Mouse (Mus musculus) forebrain, embryonic 15.5 days (tissue): ENCODE data around the gene Mrpl23. TPM values are rescaled to one million over a fixed set of nuclear protein-coding genes. Genes with fewer than 3 reads are reported as not detected.

ENCODE experiments used
- ATAC-seq: fragments of 200-750 bp; cut with Nextera tagmentation; replicated peaks from 2 replicates; pipeline ENCODE4 v1.8.0; 2017; ENCODE audit warnings: mild to moderate bottlenecking, moderate TSS enrichment, moderate library complexity
- H3K27ac ChIP-seq: fragments of 300-500 bp; sonication (generic); replicated peaks from 2 replicates; pipeline ENCODE4 v1.5.1; 2015; ENCODE audit warnings: mild to moderate bottlenecking, inconsistent platforms
- H3K27me3 ChIP-seq: fragments of 300-500 bp; sonication (generic); 2 replicates; pipeline ENCODE4 v1.6.1; 2015; ENCODE audit warnings: inconsistent platforms
- H3K36me3 ChIP-seq: fragments of 300-500 bp; sonication (generic); 2 replicates; pipeline ENCODE4 v1.6.1; 2015; ENCODE audit warnings: mild to moderate bottlenecking, inconsistent platforms
- H3K4me1 ChIP-seq: fragments of 300-500 bp; sonication (generic); 2 replicates; pipeline ENCODE4 v1.6.1; 2015; ENCODE audit warnings: inconsistent platforms
- H3K4me2 ChIP-seq: fragments of 300-500 bp; sonication (generic); replicated peaks from 2 replicates; pipeline ENCODE4 v1.6.1; 2015; ENCODE audit warnings: mild to moderate bottlenecking, inconsistent platforms
- H3K4me3 ChIP-seq: fragments of 300-500 bp; sonication (generic); 2 replicates; pipeline ENCODE4 v1.5.1; 2015; ENCODE audit warnings: mild to moderate bottlenecking, inconsistent platforms
- H3K9ac ChIP-seq: fragments of 300-500 bp; sonication (generic); replicated peaks from 2 replicates; pipeline ENCODE4 v1.6.1; 2015; ENCODE audit warnings: mild to moderate bottlenecking, inconsistent platforms
- H3K9me3 ChIP-seq: fragments of 300-500 bp; sonication (generic); 2 replicates; pipeline ENCODE4 v1.6.1; 2016; ENCODE audit warnings: inconsistent platforms
- WGBS: fragments of 180-500 bp; shearing (Covaris S2); methylation state at CpG from one replicate; pipeline ENCODE4 v1.1.7; 2015; ENCODE audit warnings: mixed read lengths; 5-methylcytosine and 5-hydroxymethylcytosine counted together
- microRNA counts: library from miRNA; unstranded; fragments of <30 nt; microRNA quantifications from one replicate; lab custom pipeline; 2016
- microRNA-seq: library from miRNA; unstranded; fragments of <30 nt; microRNA quantifications from one replicate; pipeline ENCODE4, GENCODE M21; 2016
- polyA plus RNA-seq: library from polyadenylated mRNA; unstranded; fragments of >200 nt; fragmentation: Nextera tagmentation; extraction: Ambion mirVana; gene quantifications from 2 replicates; pipeline ENCODE4 v1.2.1, GENCODE M21; 2015

Gene Mrpl23
- polyA plus RNA-seq, 1 experiment from 2014 or later = 20.1 TPM

GRCm38 (mm10) chr7:142580121-142580879 is 47.8 kb downstream of the Mrpl23 start:
- Histone ChIP-seq H3K9me3 (no peaks in the 10 kb centered on the region), H3K4me3 (peak overlapping the region; percentile 37), H3K4me1 (peaks cover 14% of the 10 kb centered on the region), H3K27ac (0 out of 2 replicates have a peak overlapping the region, but pooled peaks have one; percentile 21), H3K9ac (peak overlapping the region; percentile 3; the same call in 1 of the 2 replicates), H3K4me2 (peak overlapping the region; percentile 70), H3K36me3 (no peaks in the 10 kb centered on the region), H3K27me3 (no peaks in the 10 kb centered on the region)
- 47% methylated on average over 26 of the region's 26 CpGs for WGBS
- ATAC-seq = peak; percentile 74

- H3K9ac ChIP-seq = no peak overlapping the region
- WGBS = 40% methylated on average over 7 of the region's 7 CpGs
- H3K4me2 ChIP-seq = peak overlapping the region; percentile 70
- no peaks in the 10 kb centered on the region for H3K27me3 ChIP-seq
- H3K4me1 ChIP-seq = peaks cover 14% of the 10 kb centered on the region
- 0 out of 2 replicates have a peak overlapping the region, but pooled peaks have one; percentile 29 for H3K4me3 ChIP-seq
- H3K36me3 ChIP-seq = no peaks in the 10 kb centered on the region
- peak; percentile 33 for ATAC-seq
- peak overlapping the region; percentile 49; the same call in 1 of the 2 replicates for H3K27ac ChIP-seq
- no peaks in the 10 kb centered on the region for H3K9me3 ChIP-seq
Measured at GRCm38 (mm10) chr7:142581186-142581585, 48.7 kb downstream of the Mrpl23 start.

GRCm38 (mm10) chr7:142581656-142582228 is 49.3 kb downstream of the Mrpl23 start:
- peak; percentile 23; the same call in 1 of the 2 replicates for ATAC-seq
- H3K27me3 ChIP-seq = no peaks in the 10 kb centered on the region
- no peaks in the 10 kb centered on the region for H3K36me3 ChIP-seq
- H3K4me1 ChIP-seq = peaks cover 14% of the 10 kb centered on the region
- H3K4me2 ChIP-seq = peak overlapping the region; percentile 70
- H3K9ac ChIP-seq = no peak overlapping the region
- H3K9me3 ChIP-seq = no peaks in the 10 kb centered on the region
- peak overlapping the region; percentile 29 for H3K4me3 ChIP-seq
- WGBS = 48% methylated on average over 20 of the region's 20 CpGs
- peak overlapping the region; percentile 49; the same call in 1 of the 2 replicates for H3K27ac ChIP-seq

- Histone ChIP-seq H3K4me3 (no peak overlapping the region), H3K36me3 (no peaks in the 10 kb centered on the region), H3K9ac (no peak overlapping the region), H3K4me1 (peaks cover 9% of the 10 kb centered on the region), H3K27ac (no peak overlapping the region), H3K4me2 (no peak overlapping the region), H3K27me3 (no peaks in the 10 kb centered on the region), H3K9me3 (no peaks in the 10 kb centered on the region)
- ATAC-seq = no peak
- 62% methylated on average over 1 of the region's 1 CpGs for WGBS
Measured at GRCm38 (mm10) chr7:142584882-142585281, 52.4 kb downstream of the Mrpl23 start.

GRCm38 (mm10) chr7:142585890-142586289 is 53.4 kb downstream of the Mrpl23 start:
- H3K4me3 ChIP-seq = no peak overlapping the region
- no peaks in the 10 kb centered on the region for H3K9me3 ChIP-seq
- 81% methylated on average over 3 of the region's 3 CpGs for WGBS
- ATAC-seq = no peak
- no peak overlapping the region for H3K4me2 ChIP-seq
- no peaks in the 10 kb centered on the region for H3K36me3 ChIP-seq
- no peak overlapping the region for H3K9ac ChIP-seq
- no peak overlapping the region for H3K27ac ChIP-seq
- peaks cover 6% of the 10 kb centered on the region for H3K4me1 ChIP-seq
- H3K27me3 ChIP-seq = no peaks in the 10 kb centered on the region

DNA sequence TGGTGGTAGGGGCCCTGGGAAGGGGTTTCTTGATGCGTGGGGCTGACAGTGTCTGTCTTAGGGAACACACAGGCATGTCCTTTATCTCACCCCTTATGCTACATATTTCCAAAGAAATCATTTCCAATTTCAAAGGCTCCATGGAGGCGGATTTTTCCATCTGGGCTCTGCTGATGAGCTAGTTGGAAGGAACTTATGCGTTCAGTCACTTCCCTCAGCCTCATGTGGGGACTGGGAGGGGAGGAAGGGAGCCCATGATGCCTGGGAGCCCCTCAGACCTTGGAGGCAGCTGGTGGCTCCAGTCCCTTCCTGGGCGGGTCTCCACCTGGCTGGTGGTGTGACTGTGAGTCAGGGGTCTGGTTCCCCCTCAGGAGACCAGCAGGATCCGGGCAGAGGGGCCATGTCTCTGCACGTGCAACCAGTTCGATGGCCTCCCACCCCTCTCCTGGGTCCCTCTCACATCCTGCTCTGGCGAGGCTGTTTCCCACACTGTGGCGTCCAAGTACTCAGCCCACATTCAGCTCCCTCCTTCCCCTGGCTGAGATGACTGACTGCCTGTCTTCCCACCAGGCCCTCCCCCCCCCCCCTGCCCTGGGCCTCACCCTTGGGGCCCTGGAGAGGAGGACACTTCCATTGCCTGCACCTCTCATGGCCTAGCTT is 55.9 kb downstream of the Mrpl23 start:
- 82% methylated on average over 9 of the region's 9 CpGs for WGBS
- H3K4me3 ChIP-seq = no peak overlapping the region
- no peaks in the 10 kb centered on the region for H3K4me1 ChIP-seq
- H3K9ac ChIP-seq = no peak overlapping the region
- no peaks in the 10 kb centered on the region for H3K9me3 ChIP-seq
- H3K27me3 ChIP-seq = no peaks in the 10 kb centered on the region
- H3K4me2 ChIP-seq = no peak overlapping the region
- ATAC-seq = no peak
- no peak overlapping the region for H3K27ac ChIP-seq
- no peaks in the 10 kb centered on the region for H3K36me3 ChIP-seq

MicroRNA genes within 50 kb of the gene (microRNA counts, 519-probe panel; counts per million panel counts)
- microRNA mmu-miR-675-3p (lab: Ali Mortazavi, UCI) (not detected), microRNA mmu-miR-675-5p (lab: Ali Mortazavi, UCI) (1,871 counts per million, percentile 18 among the panel's probes with 10 or more counts)

Small RNA genes within 50 kb of the gene (microRNA-seq; reads per million reads assigned to microRNA genes)
- 7.0 reads per million, percentile 22 among the genes with 10 or more reads in this experiment for gene Mir675

Other genes with a start within 250 kb of the Mrpl23 start
- not detected in 2 replicates for gene Krtap5-1, start 235.6 kb upstream of the Mrpl23 start, polyA plus RNA-seq
- not detected in 2 replicates for gene Krtap5-4, start 229.1 kb upstream of the Mrpl23 start, polyA plus RNA-seq
- gene Ifitm10, start 158.9 kb upstream of the Mrpl23 start, polyA plus RNA-seq = 2.4 and 3.1 TPM in 2 replicates
- 1.0 and 3.0 TPM in 2 replicates for gene Gm49369, start 150.0 kb upstream of the Mrpl23 start, polyA plus RNA-seq
- gene Ctsd, start 144.6 kb upstream of the Mrpl23 start, polyA plus RNA-seq = 195 and 218 TPM in 2 replicates
- not detected in 2 replicates for gene Syt8, start 97.8 kb upstream of the Mrpl23 start, polyA plus RNA-seq
- 0.73 and 0.93 TPM in 2 replicates for gene Tnni2, start 90.9 kb upstream of the Mrpl23 start, polyA plus RNA-seq
- 3.6 and 4.2 TPM in 2 replicates for gene Lsp1, start 71.9 kb upstream of the Mrpl23 start, polyA plus RNA-seq
- 0.98 TPM in 1 of 2 replicates, not detected in the other for gene Tnnt3, start 33.9 kb upstream of the Mrpl23 start, polyA plus RNA-seq
- 60.0 and 64.7 TPM in 2 replicates for gene Igf2, start 134.1 kb downstream of the Mrpl23 start, polyA plus RNA-seq
- gene Gm49394, start 137.3 kb downstream of the Mrpl23 start, polyA plus RNA-seq = 0.04 and 0.11 TPM in 2 replicates
- 0.94 TPM in 1 of 2 replicates, not detected in the other for gene Ins2, start 210.7 kb downstream of the Mrpl23 start, polyA plus RNA-seq